Mouse (Mus musculus): ENCODE measurements at regions not wholly inside any gene's neighbourhood (a gene's known extent, or its start where the extent isn't known, plus 50 kb on each side); places are given as distances from the start of the nearest gene placed in this dataset.

DNA sequence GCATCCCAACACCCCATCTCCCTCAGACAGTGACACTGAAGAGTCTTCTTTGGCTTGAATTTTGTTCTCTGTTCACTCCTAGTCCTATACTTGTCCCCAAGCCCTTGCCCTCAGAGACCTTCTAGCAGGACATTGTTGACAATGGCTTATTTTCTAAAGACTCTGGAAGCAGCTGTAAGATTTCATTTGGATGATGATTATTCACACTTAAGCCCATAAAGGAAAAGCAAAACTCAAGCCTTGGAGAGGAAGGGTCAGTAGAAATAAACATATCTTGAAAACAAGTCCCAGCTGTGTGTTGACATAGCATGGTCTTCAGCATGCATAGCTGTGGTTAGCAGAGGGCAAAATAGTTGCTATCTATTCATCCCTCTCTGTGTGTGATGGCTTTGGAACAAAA lies 59.9 kb upstream of the Cdh11 start:
- DNase-seq (ENCODE audit: low spot score), result no peak

DNA sequence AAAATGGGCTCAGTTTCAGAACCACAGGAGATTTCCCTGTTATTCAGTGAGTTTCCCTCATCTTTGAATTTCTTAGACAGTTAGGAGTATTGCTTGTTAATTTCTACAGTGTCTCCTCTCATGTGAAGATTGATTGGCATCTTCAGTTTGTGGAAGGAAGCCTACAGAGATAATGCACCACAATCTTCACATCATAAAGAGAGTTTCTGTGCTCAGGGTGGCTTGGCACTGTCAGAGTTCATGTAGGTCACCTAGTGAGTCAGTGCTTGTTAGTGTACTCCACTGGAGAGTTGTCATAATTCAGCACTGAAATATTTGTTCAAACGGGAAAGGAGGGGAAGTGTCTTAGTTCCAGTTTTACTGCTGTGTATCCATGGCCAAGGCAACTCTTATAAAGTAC lies 74.6 kb upstream of the Cdh11 start:
- DNase-seq (ENCODE audit: low spot score), result no peak

GRCm38 (mm10) chr8:102899525-102899924 lies 114.1 kb upstream of the Cdh11 start:
- no peak for DNase-seq (ENCODE audit: low spot score)

DNA sequence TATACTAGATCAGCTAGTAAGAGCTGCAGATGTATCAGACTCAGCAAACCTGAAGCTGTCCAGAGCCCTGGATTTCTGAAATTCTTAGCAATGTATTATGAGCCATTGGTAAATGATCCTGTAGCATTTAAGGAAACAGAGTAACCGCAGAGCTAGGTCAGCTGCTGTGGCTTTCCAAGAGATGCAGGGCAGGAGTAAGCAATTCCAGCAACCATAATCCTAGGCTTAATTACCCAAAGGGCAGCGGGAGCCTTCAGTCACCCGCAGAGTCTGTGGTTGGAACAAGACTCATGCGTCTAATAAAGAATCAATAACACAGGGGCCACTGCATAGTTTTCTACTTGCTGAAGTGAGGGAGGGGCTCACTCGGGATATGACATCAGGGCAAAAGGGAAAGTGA lies 115.2 kb upstream of the Cdh11 start:
- DNase-seq (ENCODE audit: low spot score), result no peak

GRCm38 (mm10) chr8:102907444-102907843 lies 122.0 kb upstream of the Cdh11 start:
- no peak for DNase-seq (ENCODE audit: low spot score)

- DNase-seq (ENCODE audit: low spot score), result no peak
These were observed 145.9 kb upstream of the Cdh11 start for GRCm38 (mm10) chr8:102931342-102931835.

DNA sequence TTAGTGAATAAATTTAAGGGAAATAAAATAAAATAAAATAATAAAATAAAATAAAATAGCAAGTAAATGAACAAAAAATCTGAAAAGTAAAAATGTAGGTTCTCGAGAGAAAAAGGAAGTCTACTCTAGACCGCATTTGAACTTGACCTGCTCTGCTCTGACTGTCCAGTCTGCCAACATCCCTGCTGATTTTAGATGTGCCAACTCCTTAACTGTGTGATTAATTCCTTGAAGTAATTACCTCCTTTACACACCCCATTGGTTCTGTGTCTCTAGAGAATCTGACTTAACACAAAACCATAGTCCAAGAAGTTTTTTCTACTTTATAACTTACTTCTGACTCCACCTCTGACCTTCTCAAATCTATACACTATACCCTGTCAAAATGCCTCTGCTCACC lies 153.3 kb upstream of the Cdh11 start:
- no peak for DNase-seq (ENCODE audit: low spot score)

GRCm38 (mm10) chr8:102945546-102945945 lies 160.1 kb upstream of the Cdh11 start:
- DNase-seq (ENCODE audit: low spot score), result no peak

DNA sequence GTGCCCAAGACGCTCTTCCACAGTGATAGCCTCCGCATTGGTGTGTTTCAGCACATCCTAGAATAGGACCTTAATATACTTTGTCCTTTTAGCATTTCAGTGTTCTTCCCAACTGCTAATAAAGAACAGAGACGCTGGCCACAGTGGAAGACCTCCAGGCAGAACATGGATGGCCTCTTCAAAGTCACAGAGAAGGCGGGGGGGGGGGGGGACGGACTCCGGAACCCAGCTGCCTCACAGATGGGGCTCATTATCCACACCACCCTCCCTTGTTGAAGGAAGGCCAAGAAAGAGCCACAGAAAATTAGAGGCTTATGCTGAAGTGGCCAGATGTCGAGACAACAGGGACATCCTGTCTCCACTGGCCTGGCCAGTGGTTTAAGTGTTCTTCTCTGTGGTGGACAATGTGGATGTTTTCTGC lies 192.7 kb upstream of the Cdh11 start:
- no peak for DNase-seq (ENCODE audit: low spot score)

GRCm38 (mm10) chr8:102983220-102983909 lies 197.9 kb upstream of the Cdh11 start:
- DNase-seq (ENCODE audit: low spot score), result no peak

GRCm38 (mm10) chr8:102983910-102984225 lies 198.4 kb upstream of the Cdh11 start:
- DNase-seq (ENCODE audit: low spot score), result no peak

- no peak for DNase-seq (ENCODE audit: low spot score)
These were observed 222.0 kb upstream of the Cdh11 start for GRCm38 (mm10) chr8:103007284-103007984.

DNA sequence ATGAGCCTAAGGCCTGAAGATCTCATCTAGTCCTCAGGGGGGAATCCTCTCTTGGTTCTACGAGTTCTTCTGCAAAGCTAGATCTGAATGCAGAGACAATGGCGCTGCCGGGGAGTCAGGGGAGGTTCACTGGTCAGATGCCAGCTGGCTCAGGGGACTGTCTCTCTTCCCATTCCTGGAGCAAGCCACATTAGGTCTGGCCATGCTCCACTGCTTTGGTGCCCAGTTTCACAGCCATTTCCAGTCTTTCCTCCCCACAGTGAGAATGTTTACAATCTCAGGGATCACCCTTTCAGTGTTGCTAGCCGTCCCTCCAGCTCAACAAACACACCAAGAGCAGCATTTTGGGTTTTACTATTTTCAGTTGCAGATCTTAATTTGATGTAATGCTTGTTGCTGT lies 233.7 kb upstream of the Cdh11 start:
- DNase-seq (ENCODE audit: low spot score), result peak; percentile 41

- DNase-seq (ENCODE audit: low spot score), result no peak
These were observed 237.8 kb upstream of the Cdh11 start for GRCm38 (mm10) chr8:103023237-103023636.

DNA sequence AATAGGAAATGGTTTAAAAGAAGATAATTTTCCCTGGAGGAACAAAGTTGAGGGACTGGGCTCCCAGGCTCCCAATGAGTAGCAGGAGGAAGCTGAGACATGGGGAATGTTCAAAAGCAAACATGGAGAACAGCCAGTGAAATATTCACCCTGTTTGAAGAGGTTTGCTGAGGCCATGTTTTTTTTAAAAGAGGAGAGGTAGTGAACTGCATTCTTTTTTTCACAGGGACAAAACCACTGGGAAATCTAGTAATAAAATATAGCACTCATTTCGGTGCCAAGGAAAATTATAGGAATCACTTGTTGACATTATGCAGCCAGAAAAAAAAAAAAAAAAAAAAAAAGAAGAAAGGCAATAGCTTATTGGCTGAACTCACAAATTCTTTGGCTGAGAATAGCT lies 246.3 kb upstream of the Cdh11 start:
- DNase-seq (ENCODE audit: low spot score), result no peak

- DNase-seq (ENCODE audit: low spot score), result no peak
These were observed 248.5 kb upstream of the Cdh11 start for GRCm38 (mm10) chr8:103033956-103034355.

DNA sequence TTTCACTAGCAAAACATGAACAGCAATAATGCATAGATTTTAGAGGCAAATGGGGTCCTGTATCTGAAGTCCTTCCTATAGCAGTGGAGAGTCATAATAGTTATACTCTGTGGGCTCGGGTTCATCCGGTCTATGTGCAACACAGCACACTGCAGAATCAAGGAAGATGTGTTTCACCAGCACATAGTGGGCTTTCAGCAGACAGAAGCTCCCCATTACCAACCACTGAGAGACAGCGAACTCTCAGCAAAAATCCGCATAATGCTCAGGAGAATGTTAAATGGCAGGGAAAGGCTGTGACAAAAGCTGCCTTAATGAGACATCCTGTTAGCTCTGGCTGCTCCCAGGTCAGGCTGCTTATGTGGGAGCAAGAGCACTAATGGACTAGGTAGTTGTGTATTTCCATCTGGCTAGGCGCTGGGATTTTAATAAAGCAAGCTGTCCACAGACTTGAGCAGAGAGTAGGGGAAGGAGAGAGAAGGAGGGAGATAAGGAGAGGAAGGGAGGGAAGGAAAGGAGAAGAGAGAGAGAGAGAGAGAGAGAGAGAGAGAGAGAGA lies 286.7 kb upstream of the Cdh11 start:
- DNase-seq (ENCODE audit: low spot score), result no peak

GRCm38 (mm10) chr8:103072646-103073045 lies 287.2 kb upstream of the Cdh11 start:
- no peak for DNase-seq (ENCODE audit: low spot score)

DNA sequence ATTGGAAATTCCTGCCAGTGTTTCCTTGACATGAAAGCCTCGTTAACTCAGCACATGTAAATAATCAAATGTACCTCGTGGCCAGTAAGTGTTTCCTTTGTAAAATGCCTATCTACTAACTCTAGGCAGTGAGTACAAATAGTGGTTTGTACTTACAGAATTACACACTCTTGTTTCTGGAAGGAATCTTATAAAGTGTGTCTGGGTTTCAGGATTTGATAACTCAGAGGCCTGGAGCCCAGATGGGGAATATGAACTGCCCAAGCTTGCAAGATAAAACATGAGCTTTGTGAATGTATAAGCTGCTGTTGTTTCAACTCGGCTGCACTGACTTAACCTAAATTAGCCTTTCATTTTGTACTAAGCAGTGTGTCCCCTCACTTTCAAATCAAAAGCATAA lies 293.1 kb upstream of the Cdh11 start:
- no peak for DNase-seq (ENCODE audit: low spot score)

DNA sequence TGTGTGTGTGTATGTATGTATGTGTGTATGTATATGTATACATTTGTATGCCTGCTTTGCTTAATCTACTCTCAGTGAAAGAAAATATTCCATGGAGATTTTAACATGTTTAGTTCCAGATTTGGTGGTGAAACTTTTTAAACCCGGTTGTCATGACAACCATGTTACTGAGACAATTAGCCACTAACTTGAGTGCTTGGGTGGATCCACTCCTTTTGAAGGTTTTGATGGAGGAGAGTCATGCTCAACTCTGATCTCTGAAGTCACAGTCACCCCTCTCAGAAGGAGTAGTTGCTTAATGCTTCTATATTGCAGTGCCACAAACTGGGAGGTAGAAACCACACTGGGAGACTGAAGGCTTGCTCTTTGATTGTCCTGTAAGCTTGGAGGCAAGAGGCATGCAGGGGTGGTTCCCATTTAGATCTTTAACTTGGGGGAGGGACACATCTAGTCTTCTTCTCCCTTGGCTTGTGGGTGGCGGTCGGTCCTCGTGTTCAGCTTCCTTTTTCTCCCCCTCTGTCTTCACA lies 301.6 kb upstream of the Cdh11 start:
- no peak for DNase-seq (ENCODE audit: low spot score)

DNA sequence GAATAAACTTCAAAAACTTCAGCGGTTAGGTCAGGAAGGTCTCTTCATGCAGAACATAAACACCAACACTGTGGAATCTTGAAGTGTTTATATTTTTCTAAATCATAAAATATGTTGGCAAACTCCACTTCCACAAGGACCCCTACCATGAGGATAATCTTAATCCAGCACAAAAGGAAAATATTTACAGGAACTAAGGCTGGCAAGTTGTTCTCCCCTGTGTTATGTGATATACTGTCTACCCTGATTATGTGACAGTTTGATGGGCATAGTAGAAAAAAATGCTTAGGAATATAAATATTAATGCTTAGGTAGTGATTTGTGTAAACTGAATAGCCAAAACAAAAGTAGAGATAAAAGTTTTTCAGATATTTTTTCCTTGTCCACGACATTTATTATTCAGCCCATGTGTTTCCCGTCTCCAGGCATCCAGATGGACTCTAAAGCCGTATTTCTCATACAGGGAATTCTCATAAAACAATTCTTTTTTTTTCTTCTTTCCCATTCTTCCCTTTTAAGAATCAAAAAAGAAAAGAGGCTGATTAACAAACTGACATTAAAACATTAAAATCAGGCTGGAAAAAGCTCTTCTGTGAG lies 311.2 kb upstream of the Cdh11 start:
- no peak for DNase-seq (ENCODE audit: low spot score)

- DNase-seq (ENCODE audit: low spot score), result no peak
These were observed 340.1 kb upstream of the Cdh11 start for GRCm38 (mm10) chr8:103125581-103125980.

GRCm38 (mm10) chr8:103138136-103138535 lies 352.7 kb upstream of the Cdh11 start:
- no peak for DNase-seq (ENCODE audit: low spot score)

Measured in testis, postnatal 10 days (tissue).